Mouse (Mus musculus) liver, postnatal 0 days (tissue): ENCODE measurements around the gene Map2k5.

Experiments
- CTCF ChIP-seq: sonication (generic); IDR thresholded peaks from 2 replicates; pipeline ENCODE4 v1.5.1; 2016; ENCODE audit warnings: antibody characterized with exemption, low read depth
- EP300 ChIP-seq: IDR thresholded peaks from 2 replicates; pipeline ENCODE4 v1.6.1; 2016; ENCODE audit warnings: antibody characterized with exemption, low read depth, mild to moderate bottlenecking

- TF ChIP-seq EP300 (no peak), CTCF (no peak)
These were observed 192.5 kb downstream of the Map2k5 start for GRCm38 (mm10) chr9:63185249-63185648.
